Mouse (Mus musculus): ENCODE data around the gene Gm49320.

DNA sequence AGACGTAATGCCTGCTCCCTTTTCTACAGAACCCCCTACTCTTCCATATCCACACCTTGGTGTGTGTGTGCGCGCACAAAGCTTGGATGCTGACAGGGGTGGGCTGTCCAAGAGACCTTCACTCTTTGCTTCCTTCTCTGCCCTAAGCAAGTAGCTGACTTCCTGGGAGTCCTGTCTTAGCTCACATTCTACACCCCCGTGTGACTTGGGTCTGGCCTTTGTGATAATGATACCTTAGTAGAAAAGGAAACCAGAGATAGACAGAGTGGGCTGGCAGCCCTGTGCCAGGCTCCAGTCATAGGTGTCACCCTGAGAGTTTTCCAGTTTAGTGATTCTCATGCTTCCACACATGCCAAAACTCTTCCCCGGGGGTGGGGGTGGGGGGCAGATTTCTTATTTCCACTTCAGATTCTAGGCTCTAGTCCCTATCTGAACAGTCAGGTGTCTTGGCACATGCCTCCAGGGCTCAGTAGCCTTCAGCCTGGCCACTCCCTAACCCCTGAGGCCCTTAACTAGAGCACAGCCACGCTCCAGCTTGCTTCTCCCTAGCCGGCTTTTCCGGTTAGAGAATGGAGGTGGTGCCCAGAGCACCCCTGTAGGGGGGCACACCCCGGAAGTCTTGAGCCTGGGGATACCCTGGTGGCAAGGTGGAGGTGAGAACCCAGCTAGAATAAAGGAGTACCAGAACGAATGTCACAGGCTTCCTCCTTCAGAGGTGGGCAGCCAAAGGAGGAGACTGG lies 7.9 kb upstream of the Gm49320 start:
- TF ChIP-seq CTCF (IDR thresholded peaks at IDR 0.05; ENCODE audit: insufficient read depth, low read length): no peak
- TF ChIP-seq POLR2A (IDR thresholded peaks at IDR 0.05; ENCODE audit: borderline replicate concordance, extremely low read depth, low read depth, low read length): no peak
